Mouse (Mus musculus): ENCODE data around the gene Tmem178b. TPM values are rescaled to one million over a fixed set of nuclear protein-coding genes. Genes with fewer than 3 reads are reported as not detected.

Gene Tmem178b
- polyA plus RNA-seq, 2 experiments from 2014 or later = 0.13 TPM; not detected in 1

- no peak for ATAC-seq
Observed at GRCm38 (mm10) chr6:39919011-39919709, 46.1 kb downstream of the Tmem178b start.

GRCm38 (mm10) chr6:39926442-39926841 is 53.4 kb downstream of the Tmem178b start:
- ATAC-seq = no peak

GRCm38 (mm10) chr6:39936590-39936989 is 63.5 kb downstream of the Tmem178b start:
- ATAC-seq = no peak

- no peak for ATAC-seq
Observed at GRCm38 (mm10) chr6:39940920-39941319, 67.8 kb downstream of the Tmem178b start.

GRCm38 (mm10) chr6:39944854-39945253 is 71.8 kb downstream of the Tmem178b start:
- no peak for ATAC-seq

GRCm38 (mm10) chr6:39945670-39946440 is 72.8 kb downstream of the Tmem178b start:
- ATAC-seq = no peak

GRCm38 (mm10) chr6:39946601-39947000 is 73.5 kb downstream of the Tmem178b start:
- no peak for ATAC-seq

- no peak for ATAC-seq
Observed at GRCm38 (mm10) chr6:39953951-39954350, 80.9 kb downstream of the Tmem178b start.

- no peak for ATAC-seq
Observed at GRCm38 (mm10) chr6:39955211-39955610, 82.1 kb downstream of the Tmem178b start.

- ATAC-seq = no peak
Observed at GRCm38 (mm10) chr6:39964606-39965005, 91.5 kb downstream of the Tmem178b start.

GRCm38 (mm10) chr6:39970281-39970680 is 97.2 kb downstream of the Tmem178b start:
- ATAC-seq = no peak

- ATAC-seq = no peak
Observed at GRCm38 (mm10) chr6:39978942-39979341, 105.9 kb downstream of the Tmem178b start.

GRCm38 (mm10) chr6:39990772-39991171 is 117.7 kb downstream of the Tmem178b start:
- ATAC-seq = no peak

- no peak for ATAC-seq
Observed at GRCm38 (mm10) chr6:39991922-39992321, 118.9 kb downstream of the Tmem178b start.

GRCm38 (mm10) chr6:40006006-40006765 is 133.1 kb downstream of the Tmem178b start:
- ATAC-seq = no peak

- no peak for ATAC-seq
Observed at GRCm38 (mm10) chr6:40008166-40008907, 135.3 kb downstream of the Tmem178b start.

- ATAC-seq = no peak
Observed at GRCm38 (mm10) chr6:40009718-40010117, 136.6 kb downstream of the Tmem178b start.

GRCm38 (mm10) chr6:40011066-40011465 is 138.0 kb downstream of the Tmem178b start:
- ATAC-seq = no peak

- no peak for ATAC-seq
Observed at GRCm38 (mm10) chr6:40011609-40012008, 138.5 kb downstream of the Tmem178b start.

GRCm38 (mm10) chr6:40013407-40013806 is 140.3 kb downstream of the Tmem178b start:
- peak; percentile 66 for ATAC-seq

- no peak for ATAC-seq
Observed at GRCm38 (mm10) chr6:40015185-40015584, 142.1 kb downstream of the Tmem178b start.

GRCm38 (mm10) chr6:40015711-40016460 is 142.8 kb downstream of the Tmem178b start:
- ATAC-seq = no peak

Data from CD4-positive, CD25-positive, alpha-beta regulatory T cell, adult 4 months (primary cell).